Mouse (Mus musculus): Measurements from ENCODE around the gene Shisa9.

- no peak for TF ChIP-seq POLR2A (IDR thresholded peaks at IDR 0.05; ENCODE audit: extremely low read depth, insufficient read depth, low read length)
- TF ChIP-seq CTCF (IDR thresholded peaks at IDR 0.05; ENCODE audit: extremely low read depth, insufficient read depth, low read length): no peak
Observed at GRCm38 (mm10) chr16:12146666-12147065, 162.8 kb downstream of the Shisa9 start.

Data from cortical plate, adult 2 months (tissue).